Mouse (Mus musculus): ENCODE data around the gene Rab8a. TPM values are rescaled to one million over a fixed set of nuclear protein-coding genes. Genes with fewer than 3 reads are reported as not detected.

Gene Rab8a
- polyA plus RNA-seq, 1 experiment from 2014 or later = 113 TPM

DNA sequence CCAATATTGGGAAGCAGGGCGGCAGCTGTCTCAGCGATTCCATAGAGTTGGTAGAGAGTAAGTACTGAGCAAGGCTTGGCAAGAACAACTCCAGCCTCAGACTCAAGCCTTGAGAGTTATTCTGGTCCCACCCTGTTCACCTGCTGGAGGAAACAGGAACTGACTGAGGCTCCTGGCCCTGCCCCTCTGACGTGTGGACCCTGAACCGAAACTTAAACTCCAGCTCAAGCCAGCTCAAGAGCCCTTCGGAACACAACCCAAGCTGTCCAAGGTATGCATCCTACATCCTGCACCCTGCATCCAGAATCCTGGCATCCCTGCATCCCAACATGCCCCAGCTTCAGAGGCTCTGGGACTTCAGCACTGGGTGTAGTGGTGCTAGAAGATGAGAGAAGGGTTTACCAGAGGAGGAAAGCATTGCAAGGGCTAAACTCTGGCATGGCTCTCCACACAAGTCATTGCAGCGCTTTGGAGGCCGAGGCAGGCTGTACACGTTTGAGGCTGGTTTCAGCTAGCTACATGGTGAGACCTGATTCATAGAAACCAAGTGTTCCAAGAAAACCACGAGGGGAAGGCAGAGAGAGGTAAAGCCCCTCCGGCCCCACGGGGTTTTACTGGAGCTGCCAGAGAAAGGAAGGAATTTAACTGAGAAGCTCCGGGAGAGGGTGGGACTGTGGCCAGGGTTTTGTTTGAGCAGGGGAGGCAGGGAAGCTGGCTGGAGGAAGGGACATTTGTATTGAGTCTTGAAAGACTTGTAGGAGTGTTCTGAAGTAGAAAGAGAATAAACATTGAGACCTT lies 28.6 kb downstream of the Rab8a start, which contains the start of gene Hsh2d:
Hsh2d (plus strand) TSS at position 222 of the 798 bp plus-strand sequence.
- H3K4me3 ChIP-seq = no peak within 1 kb of the TSS
- no peaks in the 10 kb centered on the region for H3K4me1 ChIP-seq
- H3K27ac ChIP-seq = no peak within 1 kb of the TSS
- H3K4me2 ChIP-seq (replicated peaks) = no peak within 1 kb of the TSS
- ATAC-seq (ENCODE audit: low FRiP score, low read depth) = no peak
- no peaks in the 10 kb centered on the region for H3K36me3 ChIP-seq
- 73% methylated on average over 12 of the region's 12 CpGs for WGBS
- no peaks in the 10 kb centered on the region for H3K9me3 ChIP-seq
- H3K9ac ChIP-seq = no peak within 1 kb of the TSS
- no peaks in the 10 kb centered on the region for H3K27me3 ChIP-seq (replicated peaks)

DNA sequence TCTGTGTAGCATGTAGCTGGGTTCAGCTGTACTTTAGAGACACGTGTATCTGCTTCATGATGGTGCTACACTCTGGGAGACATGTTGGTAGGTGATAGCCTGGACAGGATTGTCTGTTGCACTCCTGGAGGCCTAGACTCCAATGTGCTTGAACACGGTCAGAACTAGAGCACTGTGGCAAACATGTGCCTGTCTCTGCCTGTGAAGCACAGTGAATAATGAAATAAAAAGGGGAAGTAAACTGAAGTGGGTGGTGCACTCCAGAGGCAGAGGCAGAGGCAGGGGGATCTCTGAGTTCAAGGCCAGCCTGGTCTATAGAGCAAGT lies 29.2 kb downstream of the Rab8a start:
- no peaks in the 10 kb centered on the region for H3K4me1 ChIP-seq
- WGBS = 84% methylated on average over 2 of the region's 2 CpGs
- no peak overlapping the region for H3K4me3 ChIP-seq
- no peak overlapping the region for H3K4me2 ChIP-seq (replicated peaks)
- no peaks in the 10 kb centered on the region for H3K9me3 ChIP-seq
- no peak overlapping the region for H3K9ac ChIP-seq
- no peaks in the 10 kb centered on the region for H3K27me3 ChIP-seq (replicated peaks)
- H3K36me3 ChIP-seq = no peaks in the 10 kb centered on the region
- no peak for ATAC-seq (ENCODE audit: low FRiP score, low read depth)
- H3K27ac ChIP-seq = no peak overlapping the region

DNA sequence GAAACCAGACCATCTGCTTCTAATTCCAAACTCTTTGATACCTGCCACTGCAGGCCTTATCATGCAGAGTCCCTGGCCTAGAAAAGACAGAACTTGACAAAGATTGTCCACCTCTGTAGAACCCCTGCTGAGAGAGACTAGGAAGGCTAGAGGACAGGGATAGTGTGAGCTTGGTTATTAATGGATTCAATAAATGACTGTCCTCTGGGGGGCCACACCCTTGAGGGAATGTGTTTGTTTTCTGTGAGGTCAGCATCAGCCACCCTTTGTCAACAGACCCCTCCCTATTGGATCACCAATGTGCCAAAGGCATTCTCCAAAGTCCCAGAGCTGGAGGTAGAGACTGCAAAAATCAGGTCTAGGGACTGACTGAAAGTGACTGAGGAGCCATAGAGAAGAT lies 31.1 kb downstream of the Rab8a start:
- no peak for ATAC-seq (ENCODE audit: low FRiP score, low read depth)

DNA sequence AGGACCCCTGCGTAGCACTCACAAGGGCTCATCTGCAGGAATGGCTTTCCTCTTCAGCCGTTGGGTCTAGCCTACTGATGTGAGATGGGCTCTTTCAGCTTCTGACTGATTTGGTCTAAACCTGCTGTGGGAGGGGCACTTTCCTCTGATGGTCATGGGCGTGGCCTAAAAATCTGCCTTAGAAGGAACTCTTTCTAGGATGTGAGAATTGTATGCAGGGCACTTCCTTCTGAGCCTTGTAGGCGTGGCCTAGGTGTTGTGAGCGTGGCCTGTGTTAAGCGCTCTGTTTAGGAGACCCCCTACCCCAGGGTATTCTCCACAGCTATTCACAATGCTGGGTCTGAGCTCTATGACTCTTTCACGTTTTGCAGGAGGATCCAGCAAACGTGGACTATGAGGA lies 37.0 kb downstream of the Rab8a start:
- Histone ChIP-seq H3K4me2 (replicated peaks) (no peak overlapping the region), H3K36me3 (no peaks in the 10 kb centered on the region), H3K9me3 (peaks cover 16% of the 10 kb centered on the region), H3K4me1 (no peaks in the 10 kb centered on the region), H3K9ac (no peak overlapping the region), H3K4me3 (no peak overlapping the region), H3K27me3 (replicated peaks) (no peaks in the 10 kb centered on the region), H3K27ac (no peak overlapping the region)
- no peak for ATAC-seq (ENCODE audit: low FRiP score, low read depth)
- WGBS = 70% methylated on average over 8 of the region's 8 CpGs

More for the DNA sequence above, 31.1 kb downstream of the Rab8a start:
- Histone ChIP-seq H3K4me1 (no peaks in the 10 kb centered on the region), H3K36me3 (no peaks in the 10 kb centered on the region), H3K9me3 (no peaks in the 10 kb centered on the region), H3K4me3 (no peak overlapping the region), H3K9ac (no peak overlapping the region), H3K27me3 (replicated peaks) (no peaks in the 10 kb centered on the region), H3K27ac (no peak overlapping the region), H3K4me2 (replicated peaks) (no peak overlapping the region)

DNA sequence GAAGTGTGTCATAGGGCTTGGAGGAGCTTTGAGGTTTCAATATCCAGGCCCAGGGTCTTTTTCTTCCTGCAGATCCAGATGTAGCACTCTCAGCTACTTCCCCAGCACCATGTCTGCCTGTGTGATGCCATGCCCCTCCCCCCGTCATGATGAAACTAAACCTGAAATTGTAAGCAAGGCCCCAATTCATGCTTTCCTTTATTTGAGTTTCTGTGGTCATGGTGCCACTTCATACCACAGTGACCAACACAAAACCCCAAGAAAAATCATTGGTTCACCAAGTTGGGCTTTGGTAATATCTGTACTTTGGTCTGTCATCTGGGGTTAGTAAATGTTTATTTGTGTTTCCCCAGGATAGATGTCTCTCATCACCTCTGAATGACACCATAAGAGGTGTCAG lies 47.6 kb downstream of the Rab8a start:
- H3K4me1 ChIP-seq = no peaks in the 10 kb centered on the region
- WGBS = 83% methylated on average over 1 of the region's 1 CpGs
- 0 out of 2 replicates have a peak, but pooled peaks cover 7% of the 10 kb centered on the region for H3K27me3 ChIP-seq (replicated peaks)
- H3K27ac ChIP-seq = no peak overlapping the region
- H3K9ac ChIP-seq = no peak overlapping the region
- H3K36me3 ChIP-seq = no peaks in the 10 kb centered on the region
- no peak overlapping the region for H3K4me3 ChIP-seq
- ATAC-seq (ENCODE audit: low FRiP score, low read depth) = no peak
- H3K4me2 ChIP-seq (replicated peaks) = no peak overlapping the region
- peaks cover 15% of the 10 kb centered on the region for H3K9me3 ChIP-seq

DNA sequence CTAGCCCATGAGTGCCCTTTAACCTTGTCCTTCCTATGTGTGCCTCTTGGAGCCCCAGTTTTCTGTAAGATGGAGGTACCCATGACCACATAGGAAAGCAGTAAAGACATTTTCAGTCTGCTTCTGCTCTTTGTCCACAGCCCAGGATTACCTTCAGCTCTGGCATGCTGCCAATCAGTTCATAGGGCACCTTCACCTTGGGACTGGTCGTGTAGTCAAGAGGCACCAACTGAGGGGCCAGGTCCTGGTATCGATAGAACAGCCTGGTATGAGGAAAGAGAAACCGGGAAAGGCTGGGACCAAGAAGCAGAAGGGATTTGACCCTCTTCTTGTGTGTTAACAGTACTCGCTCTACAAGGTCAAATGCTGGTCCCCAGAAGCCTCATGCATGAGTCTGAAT lies 49.2 kb downstream of the Rab8a start:
- Histone ChIP-seq H3K27me3 (replicated peaks) (peaks cover 11% of the 10 kb centered on the region; the same call in 1 of the 2 replicates), H3K4me1 (no peaks in the 10 kb centered on the region), H3K27ac (no peak overlapping the region), H3K36me3 (no peaks in the 10 kb centered on the region), H3K9ac (no peak overlapping the region), H3K4me2 (replicated peaks) (no peak overlapping the region), H3K9me3 (0 out of 2 replicates have a peak, but pooled peaks cover under 1% of the 10 kb centered on the region), H3K4me3 (no peak overlapping the region)
- ATAC-seq (ENCODE audit: low FRiP score, low read depth) = no peak
- WGBS = 79% methylated on average over 4 of the region's 4 CpGs

DNA sequence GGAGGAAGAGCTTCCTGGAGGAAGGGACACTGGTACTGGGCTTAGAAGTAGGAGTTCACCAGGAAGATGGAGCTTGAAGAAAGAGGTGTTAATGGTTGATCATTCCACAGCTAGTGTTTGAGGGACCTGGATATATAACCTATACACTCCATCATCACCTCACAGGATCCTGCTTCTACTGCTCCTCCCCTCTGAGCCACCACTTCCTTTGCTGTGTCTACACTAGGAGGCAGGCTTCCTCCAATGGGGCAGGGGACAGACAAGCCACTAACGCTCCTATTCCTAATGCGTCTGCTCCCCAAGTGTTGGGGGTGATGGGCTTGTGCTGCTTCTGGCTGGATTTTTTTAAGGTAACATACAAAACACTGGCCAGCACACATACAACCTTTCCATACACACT lies 49.7 kb downstream of the Rab8a start:
- Histone ChIP-seq H3K4me2 (replicated peaks) (no peak overlapping the region), H3K9ac (no peak overlapping the region), H3K36me3 (no peaks in the 10 kb centered on the region), H3K4me3 (no peak overlapping the region), H3K27ac (no peak overlapping the region), H3K9me3 (no peaks in the 10 kb centered on the region), H3K27me3 (replicated peaks) (peaks cover 12% of the 10 kb centered on the region; the same call in 1 of the 2 replicates), H3K4me1 (no peaks in the 10 kb centered on the region)
- WGBS = 55% methylated on average over 2 of the region's 2 CpGs
- ATAC-seq (ENCODE audit: low FRiP score, low read depth) = no peak

DNA sequence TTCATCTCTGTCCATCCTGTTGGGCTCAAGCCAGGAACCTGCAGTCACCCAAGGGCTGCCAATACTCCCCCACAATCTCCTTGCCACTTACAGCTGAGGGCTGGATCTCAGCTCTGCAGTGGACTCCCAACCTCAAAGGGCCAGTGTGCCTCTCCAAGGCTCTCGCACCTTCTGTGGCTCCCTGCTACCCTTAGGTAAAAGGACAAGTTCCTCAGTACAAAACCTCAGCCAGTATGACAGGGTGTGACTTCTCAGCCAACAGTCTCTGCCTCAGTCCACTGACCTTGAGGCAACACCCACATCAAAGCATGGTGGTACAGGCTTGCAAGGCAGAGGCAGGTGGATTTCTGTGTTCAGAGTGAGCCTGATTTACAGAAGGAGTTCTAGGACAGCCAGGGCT lies 50.8 kb downstream of the Rab8a start:
- no peak overlapping the region for H3K27ac ChIP-seq
- H3K4me3 ChIP-seq = no peak overlapping the region
- no peaks in the 10 kb centered on the region for H3K9me3 ChIP-seq
- H3K36me3 ChIP-seq = no peaks in the 10 kb centered on the region
- peaks cover 12% of the 10 kb centered on the region; the same call in 1 of the 2 replicates for H3K27me3 ChIP-seq (replicated peaks)
- 87% methylated on average over 1 of the region's 1 CpGs for WGBS
- ATAC-seq (ENCODE audit: low FRiP score, low read depth) = no peak
- no peak overlapping the region for H3K9ac ChIP-seq
- H3K4me2 ChIP-seq (replicated peaks) = no peak overlapping the region
- H3K4me1 ChIP-seq = no peaks in the 10 kb centered on the region

DNA sequence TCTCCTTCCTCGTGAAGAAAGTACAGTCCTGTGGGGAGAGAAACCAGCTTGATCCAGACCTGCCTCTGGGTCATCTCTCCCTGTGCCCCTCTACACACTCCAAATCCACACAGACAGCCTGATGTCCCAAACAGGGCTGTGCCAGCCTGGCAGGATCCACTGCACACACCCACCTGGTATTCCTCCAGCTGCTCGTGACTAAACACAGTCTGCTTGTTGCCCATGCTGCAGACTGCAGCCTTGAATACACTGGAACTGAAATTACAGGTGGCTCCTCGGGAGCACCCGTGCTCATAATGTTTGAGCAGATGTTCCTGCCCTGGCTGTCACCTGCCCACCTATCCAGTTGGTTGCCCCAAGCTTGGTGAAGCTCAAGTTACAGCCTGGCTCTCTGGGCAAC lies 51.8 kb downstream of the Rab8a start, which contains the start of gene Cib3:
Cib3 (minus strand) TSS at position 87 of the 400 bp plus-strand sequence.
- H3K36me3 ChIP-seq = no peaks in the 10 kb centered on the region
- H3K4me2 ChIP-seq (replicated peaks) = no peak within 1 kb of the TSS
- no peak within 1 kb of the TSS for H3K27ac ChIP-seq
- no peak for ATAC-seq (ENCODE audit: low FRiP score, low read depth)
- peaks cover 12% of the 10 kb centered on the region; the same call in 1 of the 2 replicates for H3K27me3 ChIP-seq (replicated peaks)
- H3K9me3 ChIP-seq = no peaks in the 10 kb centered on the region
- 69% methylated on average over 4 of the region's 4 CpGs for WGBS
- no peak within 1 kb of the TSS for H3K4me3 ChIP-seq
- H3K4me1 ChIP-seq = no peaks in the 10 kb centered on the region
- no peak within 1 kb of the TSS for H3K9ac ChIP-seq

DNA sequence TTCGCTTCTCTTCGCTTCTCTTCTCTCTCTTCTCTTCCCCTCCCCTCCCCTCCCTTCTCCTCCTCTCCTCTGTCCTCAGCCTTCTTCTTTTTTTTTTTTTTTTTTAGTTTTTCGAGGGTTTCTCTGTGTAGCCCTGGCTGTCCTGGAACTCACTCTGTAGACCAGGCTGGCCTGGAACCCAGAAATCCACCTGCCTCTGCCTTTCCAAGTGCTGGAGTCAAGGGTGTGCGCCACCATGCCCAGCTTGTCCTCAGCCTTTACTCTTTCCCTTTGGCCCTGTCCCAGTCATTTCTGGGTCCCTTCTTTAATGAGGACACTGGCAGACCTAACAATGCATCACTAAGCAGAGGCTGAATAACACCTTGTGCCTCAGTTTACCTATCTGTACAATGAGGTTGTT lies 52.5 kb downstream of the Rab8a start, which contains the start of gene Gm11034:
Gm11034 (minus strand) TSS at position 101 of the 400 bp plus-strand sequence.
- no peak within 1 kb of the TSS for H3K4me3 ChIP-seq
- H3K4me1 ChIP-seq = no peaks in the 10 kb centered on the region
- H3K9me3 ChIP-seq = no peaks in the 10 kb centered on the region
- H3K9ac ChIP-seq = no peak within 1 kb of the TSS
- H3K27me3 ChIP-seq (replicated peaks) = peaks cover 12% of the 10 kb centered on the region; the same call in 1 of the 2 replicates
- no peak within 1 kb of the TSS for H3K27ac ChIP-seq
- no peak for ATAC-seq (ENCODE audit: low FRiP score, low read depth)
- H3K4me2 ChIP-seq (replicated peaks) = no peak within 1 kb of the TSS
- WGBS = 77% methylated on average over 4 of the region's 4 CpGs
- no peaks in the 10 kb centered on the region for H3K36me3 ChIP-seq

DNA sequence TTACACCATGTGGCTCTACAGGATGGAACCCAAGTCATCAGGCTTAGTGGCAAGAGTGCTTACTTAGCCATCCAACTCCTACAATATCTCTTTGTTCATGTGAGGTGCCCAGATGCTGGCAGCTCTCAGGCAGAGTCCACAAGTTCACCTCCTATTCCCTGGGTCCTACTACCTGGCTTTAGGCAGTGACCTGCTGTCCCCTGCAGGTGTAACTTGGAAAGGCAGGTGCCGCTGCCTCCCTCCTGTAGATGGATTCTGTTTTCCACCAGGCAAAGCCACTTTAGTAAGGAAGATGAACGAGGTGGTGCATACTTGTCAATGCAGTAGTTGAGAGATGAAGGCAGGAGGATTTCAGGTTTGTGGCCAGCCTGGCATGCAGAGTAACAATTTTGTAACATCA lies 54.1 kb downstream of the Rab8a start:
- H3K9me3 ChIP-seq = no peaks in the 10 kb centered on the region
- peaks cover under 1% of the 10 kb centered on the region; the same call in 1 of the 2 replicates for H3K4me1 ChIP-seq
- no peaks in the 10 kb centered on the region for H3K36me3 ChIP-seq
- H3K4me2 ChIP-seq (replicated peaks) = no peak overlapping the region
- H3K4me3 ChIP-seq = no peak overlapping the region
- H3K27ac ChIP-seq = no peak overlapping the region
- ATAC-seq (ENCODE audit: low FRiP score, low read depth) = no peak
- H3K27me3 ChIP-seq (replicated peaks) = peaks cover 12% of the 10 kb centered on the region; the same call in 1 of the 2 replicates
- H3K9ac ChIP-seq = no peak overlapping the region
- WGBS = 37% methylated on average over 2 of the region's 2 CpGs

DNA sequence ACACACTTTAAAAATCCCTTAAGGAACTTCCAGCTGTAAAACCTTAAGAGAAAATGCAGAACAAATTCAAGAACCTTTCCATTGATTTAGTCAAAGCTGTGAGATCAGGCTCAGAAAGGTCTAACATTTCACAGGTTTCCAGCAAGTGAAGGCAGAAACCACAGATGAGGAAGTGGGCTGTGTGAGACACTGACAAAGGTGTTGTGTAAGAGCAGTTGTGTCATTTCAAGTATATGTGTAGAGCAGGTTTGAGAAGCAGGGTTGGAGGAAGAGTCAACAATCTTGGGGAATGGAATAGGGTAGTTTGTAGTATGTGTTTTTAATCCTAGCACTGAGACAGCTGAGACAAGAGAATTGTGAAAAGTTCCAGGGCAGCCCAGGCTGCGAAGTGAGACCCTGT lies 54.9 kb downstream of the Rab8a start:
- ATAC-seq (ENCODE audit: low FRiP score, low read depth) = no peak
- Histone ChIP-seq H3K9me3 (no peaks in the 10 kb centered on the region), H3K4me3 (no peak overlapping the region), H3K27ac (no peak overlapping the region), H3K36me3 (no peaks in the 10 kb centered on the region), H3K27me3 (replicated peaks) (peaks cover 12% of the 10 kb centered on the region; the same call in 1 of the 2 replicates), H3K4me2 (replicated peaks) (no peak overlapping the region), H3K9ac (no peak overlapping the region), H3K4me1 (peaks cover 8% of the 10 kb centered on the region)
- 36% methylated on average over 1 of the region's 1 CpGs for WGBS
